Mouse (Mus musculus) embryonic facial prominence, embryonic 12.5 days (tissue): ENCODE measurements at regions not wholly inside any gene's neighbourhood (a gene's known extent, or its start where the extent isn't known, plus 50 kb on each side); places are given as distances from the start of the nearest gene placed in this dataset.
A peak's percentile ranks its signal among the peaks of the same experiment; 100 is the strongest.

Experiments
- ATAC-seq: fragments of 200-750 bp; cut with Nextera tagmentation; 2 replicates; pipeline ENCODE4 v1.8.0; 2017; ENCODE audit not compliant: insufficient number of reproducible peaks, insufficient read depth, low FRiP score, low TSS enrichment
- H3K27ac ChIP-seq: fragments of 300-500 bp; sonication (generic); 2 replicates; pipeline ENCODE4 v1.5.1; 2016; ENCODE audit warnings: mild to moderate bottlenecking
- H3K27me3 ChIP-seq: fragments of 300-500 bp; sonication (generic); 2 replicates; pipeline ENCODE4 v1.6.1; 2016; ENCODE audit warnings: mild to moderate bottlenecking, moderate library complexity
- H3K36me3 ChIP-seq: fragments of 300-500 bp; sonication (generic); 2 replicates; pipeline ENCODE4 v1.6.1; 2016; ENCODE audit warnings: mild to moderate bottlenecking
- H3K4me1 ChIP-seq: fragments of 300-500 bp; sonication (generic); 2 replicates; pipeline ENCODE4 v1.6.1; 2016
- H3K4me2 ChIP-seq: fragments of 300-500 bp; sonication (generic); replicated peaks from 2 replicates; pipeline ENCODE4 v1.6.1; 2016; ENCODE audit warnings: mild to moderate bottlenecking, moderate library complexity
- H3K4me3 ChIP-seq: fragments of 300-500 bp; sonication (generic); 2 replicates; pipeline ENCODE4 v1.5.1; 2016; ENCODE audit warnings: mild to moderate bottlenecking
- H3K9ac ChIP-seq: fragments of 300-500 bp; sonication (generic); 2 replicates; pipeline ENCODE4 v1.6.1; 2016; ENCODE audit warnings: mild to moderate bottlenecking, moderate library complexity
- H3K9me3 ChIP-seq: fragments of 300-500 bp; sonication (generic); 2 replicates; pipeline ENCODE4 v1.6.1; 2016; ENCODE audit warnings: mild to moderate bottlenecking, moderate library complexity
- WGBS: fragments of 180-500 bp; shearing (Covaris S2); methylation state at CpG from one replicate; pipeline ENCODE4 v1.1.7; 2016; 5-methylcytosine and 5-hydroxymethylcytosine counted together

- no peaks in the 10 kb centered on the region for H3K9me3 ChIP-seq
- H3K9ac ChIP-seq: no peak overlapping the region
- peak overlapping the region; percentile 54; the same call in 1 of the 2 replicates for H3K27ac ChIP-seq
- no peak overlapping the region for H3K4me3 ChIP-seq
- no peak overlapping the region; the same call in 1 of the 2 replicates for H3K4me2 ChIP-seq
- peak; percentile 67 for ATAC-seq
- no peaks in the 10 kb centered on the region for H3K36me3 ChIP-seq
- peaks cover 7% of the 10 kb centered on the region; the same call in 1 of the 2 replicates for H3K4me1 ChIP-seq
- WGBS: 21% methylated on average over 8 of the region's 10 CpGs
- peaks cover 63% of the 10 kb centered on the region for H3K27me3 ChIP-seq
Observed at GRCm38 (mm10) chrX:99291423-99291963, 155.6 kb downstream of the Efnb1 start.

- Histone ChIP-seq H3K4me1 (peaks cover 14% of the 10 kb centered on the region; the same call in 1 of the 2 replicates), H3K9me3 (no peaks in the 10 kb centered on the region), H3K4me3 (no peak overlapping the region), H3K9ac (no peak overlapping the region), H3K27ac (no peak overlapping the region), H3K27me3 (peaks cover 47% of the 10 kb centered on the region), H3K36me3 (no peaks in the 10 kb centered on the region), H3K4me2 (no peak overlapping the region)
- 84% methylated on average over 4 of the region's 4 CpGs for WGBS
- no peak for ATAC-seq
Observed at GRCm38 (mm10) chrX:99287988-99288387, 152.1 kb downstream of the Efnb1 start.

DNA sequence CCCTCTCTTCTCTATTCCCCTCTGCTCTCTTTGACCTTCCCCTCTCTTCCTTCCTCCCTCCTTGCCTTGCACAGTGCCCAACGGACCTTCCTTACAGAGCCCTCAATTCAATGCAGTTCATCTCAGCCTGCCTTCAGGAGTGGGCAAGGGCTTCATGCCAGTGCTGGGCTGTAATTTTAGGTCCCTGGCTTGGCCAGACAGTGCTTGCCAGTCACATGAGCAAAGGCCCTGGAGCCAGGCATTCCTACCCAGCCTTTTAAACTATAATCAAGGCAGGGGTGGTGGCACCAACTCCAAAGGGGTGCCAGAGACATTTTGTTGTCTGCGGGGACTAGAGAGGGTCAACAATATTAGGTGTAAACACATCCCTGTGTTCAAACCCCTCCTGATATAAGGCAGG, 150.9 kb downstream of the Efnb1 start:
- no peaks in the 10 kb centered on the region for H3K9me3 ChIP-seq
- no peak overlapping the region for H3K27ac ChIP-seq
- no peak overlapping the region for H3K4me3 ChIP-seq
- no peaks in the 10 kb centered on the region for H3K36me3 ChIP-seq
- peaks cover 47% of the 10 kb centered on the region for H3K27me3 ChIP-seq
- peaks cover 13% of the 10 kb centered on the region; the same call in 1 of the 2 replicates for H3K4me1 ChIP-seq
- no peak overlapping the region for H3K9ac ChIP-seq
- no peak for ATAC-seq
- WGBS: 69% methylated on average over 2 of the region's 2 CpGs
- H3K4me2 ChIP-seq: no peak overlapping the region

GRCm38 (mm10) chrX:99285611-99286010, 149.7 kb downstream of the Efnb1 start:
- Histone ChIP-seq H3K27me3 (peaks cover 43% of the 10 kb centered on the region), H3K4me1 (peaks cover 7% of the 10 kb centered on the region; the same call in 1 of the 2 replicates), H3K9ac (no peak overlapping the region), H3K36me3 (no peaks in the 10 kb centered on the region), H3K27ac (peak overlapping the region; percentile 63; the same call in 1 of the 2 replicates), H3K4me2 (no peak overlapping the region), H3K4me3 (no peak overlapping the region), H3K9me3 (no peaks in the 10 kb centered on the region)
- WGBS: 19% methylated on average over 9 of the region's 9 CpGs
- ATAC-seq: peak; percentile 61; the same call in 1 of the 2 replicates

DNA sequence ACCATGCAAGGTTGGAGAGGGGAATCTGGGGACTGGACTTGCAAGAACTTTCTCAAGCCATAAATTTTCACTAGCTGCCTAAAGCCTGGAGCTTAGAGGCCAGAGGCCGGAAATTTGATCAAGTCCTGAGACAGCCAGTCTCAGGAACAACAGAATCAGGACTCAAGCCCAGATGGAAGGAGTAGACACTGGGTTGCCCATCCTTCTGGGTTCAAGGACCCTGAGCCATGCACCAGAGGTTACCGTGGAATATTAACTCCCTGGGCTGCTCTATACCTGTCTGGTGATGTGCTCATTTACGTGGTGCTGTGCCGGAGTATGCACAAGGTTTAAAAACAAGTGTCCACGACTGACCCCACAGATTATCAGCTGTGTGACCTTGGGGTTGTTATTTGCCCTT, 145.1 kb downstream of the Efnb1 start:
- ATAC-seq: no peak
- Histone ChIP-seq H3K36me3 (no peaks in the 10 kb centered on the region), H3K27me3 (peaks cover 19% of the 10 kb centered on the region), H3K9me3 (no peaks in the 10 kb centered on the region), H3K9ac (no peak overlapping the region), H3K27ac (no peak overlapping the region), H3K4me1 (peaks cover 7% of the 10 kb centered on the region; the same call in 1 of the 2 replicates), H3K4me2 (no peak overlapping the region), H3K4me3 (no peak overlapping the region)
- whole genome bisulfite sequencing: 77% methylated on average over 5 of the region's 5 CpGs

DNA sequence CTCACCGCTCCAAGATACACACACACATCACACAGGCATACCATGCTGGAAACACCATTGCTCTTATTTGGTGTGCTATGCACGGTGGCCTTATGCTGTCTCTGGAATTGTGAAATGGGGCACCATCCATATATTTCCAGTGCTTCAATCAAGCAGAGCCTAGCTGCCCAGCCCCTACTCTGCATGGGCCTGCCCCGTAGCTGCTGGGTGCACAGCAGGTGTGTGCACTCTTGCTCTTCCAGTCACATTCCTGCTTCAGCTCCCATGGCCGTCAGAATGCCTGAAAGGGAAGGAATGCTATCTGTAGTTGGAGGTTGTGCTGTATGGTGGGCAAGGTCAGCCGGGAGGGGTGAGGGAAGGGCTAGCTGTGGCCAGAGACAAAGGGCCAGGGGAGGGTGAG, 144.6 kb downstream of the Efnb1 start:
- H3K4me1 ChIP-seq: peaks cover 3% of the 10 kb centered on the region; the same call in 1 of the 2 replicates
- H3K9ac ChIP-seq: no peak overlapping the region
- H3K27me3 ChIP-seq: peaks cover 19% of the 10 kb centered on the region
- H3K27ac ChIP-seq: no peak overlapping the region
- H3K36me3 ChIP-seq: no peaks in the 10 kb centered on the region
- no peaks in the 10 kb centered on the region for H3K9me3 ChIP-seq
- H3K4me2 ChIP-seq: no peak overlapping the region
- ATAC-seq: no peak
- WGBS: 59% methylated on average over 5 of the region's 5 CpGs
- H3K4me3 ChIP-seq: no peak overlapping the region

GRCm38 (mm10) chrX:99275536-99275935, 139.6 kb downstream of the Efnb1 start:
- ATAC-seq: no peak
- Histone ChIP-seq H3K27ac (no peak overlapping the region), H3K4me3 (no peak overlapping the region), H3K9ac (no peak overlapping the region), H3K36me3 (no peaks in the 10 kb centered on the region), H3K4me1 (no peaks in the 10 kb centered on the region), H3K27me3 (peaks cover 22% of the 10 kb centered on the region), H3K9me3 (no peaks in the 10 kb centered on the region), H3K4me2 (no peak overlapping the region)
- WGBS: 79% methylated on average over 5 of the region's 5 CpGs

DNA sequence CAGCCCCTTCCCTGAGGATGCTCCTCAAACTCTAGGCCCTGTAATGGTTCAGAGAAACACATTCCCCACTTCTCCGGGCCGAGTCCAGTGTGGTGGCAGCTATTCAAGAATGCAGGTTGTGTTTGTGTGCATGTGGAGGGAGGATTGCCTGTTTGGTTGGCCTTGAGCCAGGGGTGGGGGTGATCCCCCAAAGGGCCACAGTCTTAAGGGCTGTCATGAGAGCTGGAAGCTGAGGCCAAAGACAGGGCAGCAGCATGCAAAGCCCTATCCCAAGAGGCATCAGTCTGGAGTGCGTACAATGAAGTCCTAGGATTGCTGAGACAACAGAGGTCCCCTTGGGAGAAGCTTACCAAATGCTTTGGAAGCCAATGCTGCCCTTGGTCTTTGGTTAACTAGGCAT, 136.0 kb downstream of the Efnb1 start:
- peaks cover 20% of the 10 kb centered on the region for H3K27me3 ChIP-seq
- H3K9ac ChIP-seq: no peak overlapping the region
- H3K4me2 ChIP-seq: no peak overlapping the region
- ATAC-seq: no peak
- H3K4me1 ChIP-seq: no peaks in the 10 kb centered on the region
- H3K9me3 ChIP-seq: no peaks in the 10 kb centered on the region
- H3K36me3 ChIP-seq: no peaks in the 10 kb centered on the region
- WGBS: 64% methylated on average over 3 of the region's 3 CpGs
- H3K4me3 ChIP-seq: no peak overlapping the region
- H3K27ac ChIP-seq: no peak overlapping the region

- ATAC-seq: no peak
- Histone ChIP-seq H3K27me3 (peaks cover 42% of the 10 kb centered on the region), H3K9me3 (no peaks in the 10 kb centered on the region), H3K9ac (no peak overlapping the region), H3K36me3 (no peaks in the 10 kb centered on the region), H3K4me3 (no peak overlapping the region), H3K4me2 (no peak overlapping the region), H3K4me1 (no peaks in the 10 kb centered on the region), H3K27ac (no peak overlapping the region)
- WGBS: 39% methylated on average over 5 of the region's 5 CpGs
Observed at GRCm38 (mm10) chrX:99249038-99249607, 113.2 kb downstream of the Efnb1 start.

DNA sequence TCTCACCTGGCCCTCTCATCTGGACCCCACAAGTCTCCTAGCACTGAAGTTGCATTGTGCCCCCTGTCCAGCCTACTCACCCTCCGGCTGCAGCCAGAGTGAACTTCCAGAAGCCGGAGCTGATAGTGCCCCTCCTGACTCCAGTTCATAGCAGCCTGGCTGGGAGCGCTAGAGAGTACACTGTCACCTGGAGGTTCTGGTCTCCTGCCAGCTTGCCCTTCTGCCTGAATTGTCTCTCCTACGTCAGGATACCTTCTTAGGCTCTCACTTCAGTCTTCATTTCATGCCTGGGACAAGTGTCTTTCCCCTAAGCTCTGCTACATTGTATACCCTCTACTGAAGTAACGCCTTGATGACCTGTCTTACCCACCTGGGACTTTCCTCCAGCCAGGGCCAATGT, 112.3 kb downstream of the Efnb1 start:
- Histone ChIP-seq H3K27ac (no peak overlapping the region), H3K4me1 (no peaks in the 10 kb centered on the region), H3K9ac (no peak overlapping the region), H3K9me3 (no peaks in the 10 kb centered on the region), H3K36me3 (no peaks in the 10 kb centered on the region), H3K4me2 (no peak overlapping the region), H3K4me3 (no peak overlapping the region), H3K27me3 (peaks cover 35% of the 10 kb centered on the region)
- no peak for ATAC-seq
- WGBS: 88% methylated on average over 5 of the region's 5 CpGs

- Histone ChIP-seq H3K27me3 (peaks cover 41% of the 10 kb centered on the region), H3K9me3 (no peaks in the 10 kb centered on the region), H3K4me3 (no peak overlapping the region), H3K36me3 (no peaks in the 10 kb centered on the region), H3K27ac (no peak overlapping the region), H3K9ac (no peak overlapping the region), H3K4me2 (no peak overlapping the region), H3K4me1 (peaks cover 3% of the 10 kb centered on the region; the same call in 1 of the 2 replicates)
- ATAC-seq: no peak
- 67% methylated on average over 2 of the region's 2 CpGs for WGBS
Observed at GRCm38 (mm10) chrX:99246704-99247103, 110.8 kb downstream of the Efnb1 start.

DNA sequence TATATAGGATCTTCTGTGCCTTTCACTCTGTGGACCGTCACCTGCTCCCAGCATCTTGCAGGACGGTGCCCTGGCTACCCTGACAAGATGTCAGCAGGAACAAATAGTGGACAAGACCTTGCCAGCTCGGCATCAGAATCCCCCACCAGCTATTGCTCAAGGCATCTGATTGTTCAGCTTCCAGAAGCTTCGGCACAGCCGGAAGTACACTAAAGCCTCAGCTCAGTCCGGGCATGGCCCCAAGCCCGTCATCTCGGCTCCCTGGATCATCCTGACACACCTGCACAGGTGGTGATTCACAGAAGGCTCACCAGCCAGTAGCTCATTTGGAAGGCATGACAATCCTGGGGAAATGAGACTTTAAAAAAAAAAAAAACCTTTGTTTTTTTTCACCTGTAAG, 110.1 kb downstream of the Efnb1 start:
- no peak overlapping the region for H3K4me3 ChIP-seq
- H3K9me3 ChIP-seq: no peaks in the 10 kb centered on the region
- ATAC-seq: no peak
- peaks cover 6% of the 10 kb centered on the region; the same call in 1 of the 2 replicates for H3K4me1 ChIP-seq
- no peaks in the 10 kb centered on the region for H3K36me3 ChIP-seq
- H3K27ac ChIP-seq: no peak overlapping the region
- no peak overlapping the region for H3K9ac ChIP-seq
- 89% methylated on average over 8 of the region's 8 CpGs for WGBS
- H3K4me2 ChIP-seq: no peak overlapping the region
- H3K27me3 ChIP-seq: peaks cover 41% of the 10 kb centered on the region
